Mouse (Mus musculus) olfactory bulb, adult 2 months (tissue): ENCODE measurements around the gene Lhfpl3. TPM values are rescaled to one million over a fixed set of nuclear protein-coding genes. Genes with fewer than 3 reads are reported as not detected.

ENCODE experiments used
- H3K27ac ChIP-seq: fragments of 200-500 bp; 2 replicates; pipeline ENCODE4 v1.5.1; 2012; ENCODE audit warnings: low read depth, low read length; ENCODE audit not compliant: insufficient read depth
- H3K4me1 ChIP-seq: fragments of 200-500 bp; 2 replicates; pipeline ENCODE4 v1.6.1; 2012; ENCODE audit warnings: low read length; ENCODE audit not compliant: control insufficient read depth, insufficient read depth
- H3K4me3 ChIP-seq: fragments of 200-500 bp; 2 replicates; pipeline ENCODE4 v1.5.1; 2012; ENCODE audit warnings: mild to moderate bottlenecking, low read depth, low read length, moderate library complexity; ENCODE audit not compliant: insufficient read depth
- CTCF ChIP-seq: fragments of 200-500 bp; IDR thresholded peaks from 2 replicates; pipeline ENCODE4 v1.5.1; 2012; ENCODE audit warnings: low read depth, mild to moderate bottlenecking, low read length, moderate library complexity; ENCODE audit not compliant: insufficient read depth
- POLR2A ChIP-seq: fragments of 200-500 bp; IDR thresholded peaks from 2 replicates; pipeline ENCODE4 v1.6.1; 2012; ENCODE audit warnings: mild to moderate bottlenecking, low read depth, low read length, moderate library complexity; ENCODE audit not compliant: insufficient read depth
- WGBS: fragments of 180-500 bp; shearing (Covaris S2); methylation state at CpG from one replicate; pipeline ENCODE4 v1.1.7; 2018; 5-methylcytosine and 5-hydroxymethylcytosine counted together
- polyA plus RNA-seq: library from polyadenylated mRNA; stranded (reverse); fragments of >200 nt; gene quantifications from 2 replicates; pipeline ENCODE4 v1.2.4, GENCODE M21; 2012; ENCODE audit warnings: low replicate concordance; ENCODE audit not compliant: missing spikeins, insufficient read depth, insufficient read length

Gene Lhfpl3
- polyA plus RNA-seq, 1 experiment, result not detected

DNA sequence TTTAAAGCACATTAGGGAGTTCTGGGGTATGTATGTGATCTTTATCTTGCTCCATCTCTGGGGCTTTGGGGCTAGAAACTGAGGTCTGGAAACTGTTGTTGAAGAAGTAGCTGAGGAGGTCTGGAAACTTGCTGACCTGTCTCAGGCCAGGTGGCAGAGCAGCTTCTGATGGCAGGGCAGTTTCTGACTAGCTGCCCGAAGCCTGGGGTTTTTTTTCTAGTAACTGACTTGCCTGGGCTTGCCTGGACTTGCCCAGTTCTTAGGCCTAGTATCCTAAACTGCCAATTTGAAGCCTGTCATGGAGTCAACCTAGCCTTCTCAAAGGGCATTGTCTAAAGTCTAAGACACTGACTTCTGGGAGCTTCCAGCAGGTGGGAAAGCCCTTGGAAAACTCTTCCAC lies 501.9 kb downstream of the Lhfpl3 start:
- Histone ChIP-seq H3K4me1 (peaks cover 8% of the 10 kb centered on the region), H3K4me3 (no peak overlapping the region), H3K27ac (no peak overlapping the region)
- WGBS, result 100% methylated on average over 1 of the region's 1 CpGs
- TF ChIP-seq CTCF (no peak), POLR2A (no peak)

- peaks cover 12% of the 10 kb centered on the region for H3K4me1 ChIP-seq
- H3K4me3 ChIP-seq, result no peak overlapping the region
- TF ChIP-seq POLR2A (no peak), CTCF (no peak)
- H3K27ac ChIP-seq, result no peak overlapping the region
Measured at GRCm38 (mm10) chr5:23248303-23248702, 502.4 kb downstream of the Lhfpl3 start.

DNA sequence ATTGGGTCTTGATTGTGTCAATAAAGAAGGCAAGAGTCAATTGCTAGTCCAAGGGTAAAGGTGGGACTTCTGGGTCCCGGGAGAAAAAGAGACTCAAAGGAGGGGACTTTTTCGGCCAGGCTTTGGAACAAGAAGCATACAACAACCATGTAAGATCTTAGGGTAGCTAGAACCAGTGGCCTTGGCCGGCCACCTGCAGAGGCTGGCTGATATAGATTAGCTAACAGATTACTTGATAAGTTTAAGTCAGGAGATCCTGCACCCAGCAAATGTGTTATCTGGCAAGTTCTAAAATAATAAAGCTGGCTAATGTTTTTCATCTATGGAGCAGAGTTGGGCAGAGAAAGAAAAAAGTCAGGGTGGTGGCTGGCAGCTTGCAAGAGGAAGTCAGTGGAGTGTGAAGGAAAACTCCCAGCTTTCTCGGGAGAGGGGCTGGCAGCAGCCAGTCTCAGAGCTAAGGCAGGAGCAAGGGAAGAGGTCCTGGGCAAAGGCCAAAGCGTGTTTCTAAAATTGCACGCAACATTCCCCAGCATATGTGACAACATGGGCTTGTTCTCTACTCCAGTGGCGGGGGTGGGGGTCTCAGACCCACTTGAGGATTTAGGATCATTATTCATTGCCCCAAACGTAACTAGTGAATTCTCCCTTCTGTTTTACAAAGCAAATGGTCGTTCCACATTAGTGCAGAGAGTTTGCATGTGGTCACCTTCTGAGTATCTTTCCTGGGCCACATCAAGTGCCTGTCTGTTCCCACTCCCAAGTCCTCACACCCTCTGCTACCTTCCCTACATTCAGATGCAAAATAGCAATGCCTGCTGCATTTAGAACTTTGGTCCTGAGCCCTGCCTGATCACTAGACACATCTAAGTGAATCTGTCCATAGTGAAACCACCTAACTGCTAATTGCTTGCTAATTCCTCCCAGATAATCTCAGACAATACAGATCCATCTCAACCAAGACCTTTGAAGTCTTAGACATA lies 504.3 kb downstream of the Lhfpl3 start:
- no peak overlapping the region for H3K27ac ChIP-seq
- peaks cover 21% of the 10 kb centered on the region for H3K4me1 ChIP-seq
- no peak overlapping the region for H3K4me3 ChIP-seq
- no peak for TF ChIP-seq CTCF
- TF ChIP-seq POLR2A, result no peak
- 72% methylated on average over 9 of the region's 9 CpGs for WGBS

- TF ChIP-seq POLR2A, result no peak
- TF ChIP-seq CTCF, result 0 out of 2 replicates have a peak, but pooled peaks have one; percentile 16
- no peak overlapping the region for H3K27ac ChIP-seq
- H3K4me1 ChIP-seq, result peaks cover 21% of the 10 kb centered on the region
- WGBS, result 26% methylated on average over 12 of the region's 12 CpGs
- no peak overlapping the region for H3K4me3 ChIP-seq
Measured at GRCm38 (mm10) chr5:23251462-23252224, 505.8 kb downstream of the Lhfpl3 start.

DNA sequence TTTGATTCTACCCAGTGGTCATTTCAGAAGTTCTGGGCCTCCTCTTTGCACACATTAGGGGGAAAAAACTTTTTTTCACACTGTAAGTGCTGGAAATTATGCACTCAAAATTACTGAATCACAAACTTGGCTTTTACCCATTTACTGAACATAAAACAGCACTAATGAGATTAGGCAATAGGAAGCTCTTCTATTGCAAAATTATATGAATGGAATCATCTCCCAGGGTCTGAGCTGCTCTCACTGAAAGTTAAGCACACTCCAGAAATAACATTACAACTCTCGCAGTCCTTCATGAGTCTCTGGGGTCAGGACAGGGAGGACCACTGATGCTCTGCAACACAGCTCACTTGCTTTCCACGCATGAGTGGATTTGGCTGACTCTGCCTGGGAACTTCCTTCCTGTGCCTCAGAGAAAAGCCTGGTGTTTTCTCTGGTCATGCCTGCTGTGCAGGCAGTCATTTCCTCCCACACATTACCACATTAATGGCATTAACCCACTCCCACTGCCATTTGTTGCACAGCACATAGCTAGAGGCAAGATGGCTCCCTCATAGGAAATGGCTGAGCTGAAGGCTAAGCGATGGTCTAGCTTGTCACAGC lies 510.1 kb downstream of the Lhfpl3 start:
- TF ChIP-seq POLR2A (no peak), CTCF (no peak)
- WGBS, result 62% methylated on average over 3 of the region's 3 CpGs
- no peak overlapping the region for H3K4me3 ChIP-seq
- no peak overlapping the region for H3K27ac ChIP-seq
- H3K4me1 ChIP-seq, result peaks cover 21% of the 10 kb centered on the region

DNA sequence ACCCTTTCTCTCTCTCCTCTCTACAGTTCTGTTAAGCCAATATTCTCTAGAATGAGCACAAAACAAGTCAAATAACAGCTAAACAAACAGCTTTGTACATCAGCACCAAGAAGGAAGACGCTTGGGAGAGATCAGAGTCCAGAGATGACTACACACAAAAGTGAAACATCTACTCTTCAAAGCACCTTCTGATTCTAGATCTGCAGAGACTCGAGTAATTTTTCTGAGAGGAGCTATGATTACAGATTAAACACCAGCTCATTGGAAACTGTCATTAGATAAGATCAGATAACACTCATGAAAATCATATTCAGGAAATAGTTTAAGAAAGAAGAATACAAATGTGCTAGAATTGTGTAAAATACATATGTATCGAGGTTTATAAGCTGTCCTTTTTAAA lies 527.5 kb downstream of the Lhfpl3 start:
- no peak overlapping the region for H3K27ac ChIP-seq
- no peaks in the 10 kb centered on the region for H3K4me1 ChIP-seq
- 88% methylated on average over 3 of the region's 3 CpGs for WGBS
- H3K4me3 ChIP-seq, result no peak overlapping the region
- TF ChIP-seq CTCF (no peak), POLR2A (no peak)

DNA sequence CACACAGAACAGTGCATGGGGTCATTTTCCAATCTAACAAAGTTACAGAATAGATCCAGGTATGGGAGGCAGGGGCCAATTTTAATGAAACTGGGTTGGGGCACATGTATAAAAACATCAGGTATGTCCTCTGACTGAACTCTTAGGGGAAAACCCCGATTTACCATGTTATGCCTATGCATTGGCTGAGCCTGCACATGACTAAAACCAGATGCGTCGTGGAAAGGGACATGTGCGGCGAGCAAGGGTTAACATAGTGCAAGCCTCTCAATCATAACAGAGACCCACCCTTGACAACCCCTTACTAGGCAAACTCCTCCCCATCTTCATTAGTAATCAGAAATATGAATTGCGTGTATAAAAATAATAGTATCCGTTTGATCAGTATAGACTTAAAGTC lies 533.5 kb downstream of the Lhfpl3 start:
- no peak for TF ChIP-seq CTCF
- TF ChIP-seq POLR2A, result no peak
- no peak overlapping the region for H3K4me3 ChIP-seq
- H3K27ac ChIP-seq, result no peak overlapping the region
- no peaks in the 10 kb centered on the region for H3K4me1 ChIP-seq
- 95% methylated on average over 7 of the region's 7 CpGs for WGBS

- TF ChIP-seq CTCF, result no peak
- TF ChIP-seq POLR2A, result no peak
- no peak overlapping the region for H3K4me3 ChIP-seq
- 18% methylated on average over 3 of the region's 3 CpGs for WGBS
- H3K27ac ChIP-seq, result no peak overlapping the region
- no peaks in the 10 kb centered on the region for H3K4me1 ChIP-seq
Measured at GRCm38 (mm10) chr5:23284884-23285283, 539.0 kb downstream of the Lhfpl3 start.
